Mouse (Mus musculus): ENCODE data around the gene Myh7. TPM values are rescaled to one million over a fixed set of nuclear protein-coding genes. Genes with fewer than 3 reads are reported as not detected.
"Not testable (repeated sequence)": the region's sequence is repeated elsewhere in the genome, so short reads cannot be mapped to it uniquely, and the experiment has no call there.

Gene Myh7
- polyA plus RNA-seq, 1 experiment from 2014 or later = 4.9 TPM

DNA sequence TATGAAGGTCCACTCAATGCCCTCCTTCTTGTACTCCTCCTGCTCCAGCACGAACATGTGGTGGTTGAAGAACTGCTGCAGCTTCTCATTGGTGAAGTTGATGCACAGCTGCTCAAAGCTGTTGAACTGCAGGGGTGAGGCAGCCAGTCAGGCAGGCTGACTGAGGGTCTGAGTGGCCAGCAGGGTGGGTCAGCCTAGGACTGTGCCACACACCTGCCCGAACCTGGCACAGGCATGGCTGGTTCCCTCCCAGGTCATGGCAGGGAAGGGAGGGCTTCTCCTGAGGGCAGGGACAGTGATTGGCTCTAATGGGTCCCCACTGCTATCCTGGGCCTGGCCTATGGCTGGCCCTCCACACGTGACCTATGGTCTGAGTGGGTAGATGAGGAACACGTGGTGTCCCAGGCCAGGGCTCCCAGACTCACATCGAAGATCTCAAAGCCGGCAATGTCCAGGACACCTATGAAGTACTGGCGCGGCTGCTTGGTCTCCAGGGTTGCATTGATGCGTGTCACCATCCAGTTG, 6.0 kb downstream of the Myh7 start:
- ATAC-seq (ENCODE audit: low FRiP score); H3K4me1 ChIP-seq; H3K4me3 ChIP-seq; H3K9me3 ChIP-seq (replicated peaks); H3K36me3 ChIP-seq; H3K9ac ChIP-seq; H3K4me2 ChIP-seq (replicated peaks); H3K27ac ChIP-seq; H3K27me3 ChIP-seq: not testable (repeated sequence)
- WGBS = 93% methylated on average over 9 of the region's 9 CpGs

DNA sequence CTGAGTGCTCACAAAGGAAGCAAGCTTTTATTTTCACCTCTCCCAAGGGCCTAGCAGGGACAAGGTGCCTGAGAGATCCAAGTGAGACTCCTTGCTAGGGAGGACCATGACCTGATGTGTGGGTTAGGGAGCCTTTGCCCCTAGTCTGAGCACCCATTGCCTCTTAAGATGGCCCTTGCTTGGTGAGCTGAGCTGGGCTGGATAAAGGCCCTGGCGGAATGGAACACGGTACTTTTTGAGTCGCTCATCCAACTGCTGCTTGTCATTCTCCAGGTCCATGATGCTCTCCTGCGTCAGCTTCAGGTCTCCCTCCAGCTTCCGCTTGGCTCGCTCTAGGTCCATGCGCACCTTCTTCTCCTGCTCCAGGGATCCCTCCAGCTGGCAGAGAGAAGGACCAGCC, 12.5 kb downstream of the Myh7 start:
- Histone ChIP-seq H3K27ac (no peak overlapping the region), H3K4me3 (no peak overlapping the region), H3K36me3 (no peaks in the 10 kb centered on the region), H3K27me3 (no peaks in the 10 kb centered on the region), H3K9me3 (replicated peaks) (no peaks in the 10 kb centered on the region), H3K9ac (no peak overlapping the region), H3K4me1 (no peaks in the 10 kb centered on the region), H3K4me2 (replicated peaks) (no peak overlapping the region)
- 92% methylated on average over 7 of the region's 7 CpGs for WGBS
- ATAC-seq (ENCODE audit: low FRiP score) = no peak

DNA sequence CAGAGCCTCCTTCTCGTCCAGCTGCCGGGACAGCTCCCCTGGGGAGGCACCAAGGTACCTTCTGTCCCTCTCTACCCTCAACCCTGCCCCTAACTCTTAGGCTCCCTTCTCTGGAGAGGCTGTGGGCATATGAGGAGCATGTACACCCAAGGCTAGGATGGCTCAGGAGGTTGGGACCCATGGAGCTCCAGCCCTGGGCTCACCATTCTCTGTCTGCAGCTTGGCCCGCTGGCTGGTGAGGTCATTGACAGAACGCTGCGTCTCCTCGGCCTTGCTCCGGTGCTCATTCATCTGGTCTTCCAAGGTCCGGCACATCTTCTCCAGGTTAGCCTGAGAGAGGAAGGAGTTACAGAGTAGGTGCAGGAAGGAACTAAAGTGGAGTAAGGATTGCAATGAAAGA, 15.8 kb downstream of the Myh7 start:
- WGBS = 87% methylated on average over 8 of the region's 8 CpGs
- Histone ChIP-seq H3K4me1 (peaks cover 11% of the 10 kb centered on the region), H3K36me3 (no peaks in the 10 kb centered on the region), H3K27ac (no peak overlapping the region), H3K9ac (no peak overlapping the region), H3K27me3 (no peaks in the 10 kb centered on the region), H3K4me3 (no peak overlapping the region), H3K9me3 (replicated peaks) (no peaks in the 10 kb centered on the region), H3K4me2 (replicated peaks) (no peak overlapping the region)
- no peak for ATAC-seq (ENCODE audit: low FRiP score)

DNA sequence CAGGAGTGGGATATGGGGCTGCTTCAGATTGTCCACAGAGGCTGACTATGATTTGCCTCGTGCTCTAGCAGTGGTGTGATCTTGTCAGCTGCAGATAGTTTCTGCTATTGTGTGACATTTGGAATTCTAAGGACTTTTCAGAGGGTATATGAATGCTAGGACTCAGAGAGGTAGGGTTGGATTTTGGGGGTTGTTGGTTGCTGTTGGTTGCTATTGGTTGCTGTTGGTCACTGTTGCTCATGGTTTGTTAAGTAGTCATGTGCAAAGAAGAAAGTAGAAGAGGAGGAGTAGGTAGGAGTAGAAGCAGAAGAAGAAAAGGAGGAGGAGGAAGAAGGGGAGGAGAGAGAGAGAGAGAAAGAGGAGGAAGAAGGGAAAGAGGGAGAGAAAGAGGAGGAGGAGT, 17.8 kb downstream of the Myh7 start, which contains the start of gene Gm17428:
TSS of gene Gm17428 (plus strand) at position 301 of the 400 bp plus-strand sequence.
- H3K4me1 ChIP-seq = peaks cover 13% of the 10 kb centered on the region
- H3K9ac ChIP-seq = no peak within 1 kb of the TSS
- no peak within 1 kb of the TSS for H3K27ac ChIP-seq
- WGBS = 67% methylated on average over 1 of the region's 1 CpGs
- no peak within 1 kb of the TSS for H3K4me3 ChIP-seq
- ATAC-seq (ENCODE audit: low FRiP score) = no peak
- H3K36me3 ChIP-seq = no peaks in the 10 kb centered on the region
- H3K9me3 ChIP-seq (replicated peaks) = no peaks in the 10 kb centered on the region
- no peak within 1 kb of the TSS for H3K4me2 ChIP-seq (replicated peaks)
- no peaks in the 10 kb centered on the region for H3K27me3 ChIP-seq

DNA sequence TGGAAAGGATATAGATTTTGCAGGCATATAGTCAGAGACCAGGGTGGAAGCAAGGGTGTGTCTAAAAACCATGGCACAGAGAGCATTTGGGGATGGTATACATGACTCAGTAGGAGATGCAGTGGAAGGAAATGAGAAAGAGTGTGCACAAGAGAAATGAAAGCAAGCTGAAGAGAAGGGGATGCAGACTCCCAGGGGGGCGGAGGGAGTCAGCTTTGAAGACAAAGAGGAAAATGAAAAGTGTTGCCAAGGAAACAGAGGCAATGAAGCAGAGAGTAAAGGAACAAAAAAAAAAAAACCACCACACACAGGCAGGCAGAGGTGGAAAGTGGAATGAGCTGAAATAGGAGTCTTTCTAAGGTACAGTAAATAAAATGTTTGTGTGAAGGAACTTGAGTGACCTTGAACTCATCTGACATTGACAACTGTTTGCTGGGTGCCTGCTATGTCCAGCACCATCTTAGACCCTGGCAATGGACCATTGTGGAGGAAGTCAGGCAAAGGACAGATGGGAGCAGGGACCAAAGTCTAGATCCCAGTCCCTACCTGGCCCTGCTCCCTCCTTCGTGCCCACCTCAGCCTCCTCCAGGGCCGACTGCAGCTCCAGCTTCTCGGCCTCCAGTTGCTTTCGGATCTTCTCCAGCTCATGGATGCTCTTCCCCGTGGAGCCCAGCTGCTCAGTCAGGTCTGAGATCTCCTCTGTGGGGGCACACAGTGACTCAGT, 20.2 kb downstream of the Myh7 start:
- WGBS = 76% methylated on average over 6 of the region's 6 CpGs
- Histone ChIP-seq H3K27ac (peak overlapping the region; percentile 66), H3K36me3 (no peaks in the 10 kb centered on the region), H3K4me3 (no peak overlapping the region), H3K9ac (no peak overlapping the region), H3K9me3 (replicated peaks) (no peaks in the 10 kb centered on the region), H3K4me2 (replicated peaks) (no peak overlapping the region), H3K27me3 (no peaks in the 10 kb centered on the region), H3K4me1 (peaks cover 13% of the 10 kb centered on the region)
- ATAC-seq (ENCODE audit: low FRiP score) = peak; percentile 49; the same call in 1 of the 2 replicates

DNA sequence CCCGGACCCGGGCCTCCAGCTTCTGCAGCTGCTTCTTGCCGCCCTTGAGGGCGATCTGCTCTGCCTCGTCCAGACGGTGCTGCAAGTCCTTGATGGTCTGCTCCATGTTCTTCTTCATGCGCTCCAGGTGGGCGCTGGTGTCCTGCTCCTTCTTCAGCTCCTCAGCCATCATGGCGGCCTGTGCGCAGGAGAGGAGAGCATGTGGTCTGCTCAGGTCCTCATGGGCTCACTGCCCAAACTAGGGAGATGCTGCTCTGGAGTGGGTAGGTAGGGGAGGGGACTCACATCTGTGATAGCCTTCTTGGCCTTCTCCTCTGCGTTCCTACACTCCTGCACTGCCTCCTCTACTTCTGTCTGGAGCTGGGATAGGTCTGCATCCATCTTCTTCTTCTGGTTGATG, 21.6 kb downstream of the Myh7 start:
- not testable (repeated sequence) for H3K9me3 ChIP-seq (replicated peaks); H3K27ac ChIP-seq; H3K4me3 ChIP-seq; ATAC-seq (ENCODE audit: low FRiP score); H3K9ac ChIP-seq; H3K27me3 ChIP-seq; H3K36me3 ChIP-seq; H3K4me2 ChIP-seq (replicated peaks)
- H3K4me1 ChIP-seq = peaks cover 13% of the 10 kb centered on the region
- 92% methylated on average over 10 of the region's 11 CpGs for WGBS

DNA sequence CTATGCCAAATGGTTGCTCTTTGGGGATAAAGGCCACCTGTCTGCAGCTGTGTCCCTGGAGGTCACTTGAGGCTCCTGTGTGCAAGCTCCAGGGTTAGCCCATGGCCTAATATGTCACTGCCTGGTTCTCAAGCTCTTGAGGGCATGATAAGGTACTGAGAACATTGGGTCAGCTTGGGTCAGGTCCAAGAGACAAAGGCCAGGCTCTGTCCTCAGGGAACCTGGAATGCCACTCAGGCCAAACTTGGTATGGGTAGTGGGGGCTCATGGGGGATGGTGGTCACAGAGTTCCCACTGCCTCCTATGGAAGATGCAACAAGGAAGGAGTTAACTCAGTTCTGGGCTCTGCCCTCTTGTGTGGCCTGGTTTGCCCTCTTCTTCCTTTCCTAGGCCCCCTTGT, 26.1 kb downstream of the Myh7 start:
- H3K4me2 ChIP-seq (replicated peaks) = no peak overlapping the region

DNA sequence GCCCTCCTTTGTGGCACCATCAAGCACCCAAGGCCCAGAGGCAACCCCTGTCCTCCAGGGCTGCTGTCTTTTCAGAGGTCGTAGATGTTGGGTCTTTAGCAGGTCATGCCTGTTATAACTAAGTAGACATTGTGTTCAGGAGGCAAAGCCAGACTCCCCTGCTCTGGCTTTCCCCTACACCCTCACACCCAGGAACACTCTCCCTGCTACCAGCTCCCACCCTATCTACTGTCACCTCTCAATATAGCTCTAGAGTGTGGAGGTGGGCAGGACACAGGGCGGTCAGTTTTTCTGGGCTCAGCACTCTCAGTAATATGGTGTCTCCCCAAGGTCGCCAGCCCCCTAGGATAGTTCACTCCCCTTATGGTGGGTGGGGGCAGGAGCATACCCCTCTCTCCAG, 26.6 kb downstream of the Myh7 start:
- no peak overlapping the region for H3K4me2 ChIP-seq (replicated peaks)
- 78% methylated on average over 3 of the region's 3 CpGs for WGBS

More for the DNA sequence above, 26.1 kb downstream of the Myh7 start:
- H3K9me3 ChIP-seq (replicated peaks) = no peaks in the 10 kb centered on the region
- H3K4me1 ChIP-seq = no peaks in the 10 kb centered on the region
- no peaks in the 10 kb centered on the region for H3K27me3 ChIP-seq
- no peak overlapping the region for H3K4me3 ChIP-seq
- H3K36me3 ChIP-seq = no peaks in the 10 kb centered on the region
- ATAC-seq (ENCODE audit: low FRiP score) = no peak
- H3K27ac ChIP-seq = no peak overlapping the region
- H3K9ac ChIP-seq = no peak overlapping the region

DNA sequence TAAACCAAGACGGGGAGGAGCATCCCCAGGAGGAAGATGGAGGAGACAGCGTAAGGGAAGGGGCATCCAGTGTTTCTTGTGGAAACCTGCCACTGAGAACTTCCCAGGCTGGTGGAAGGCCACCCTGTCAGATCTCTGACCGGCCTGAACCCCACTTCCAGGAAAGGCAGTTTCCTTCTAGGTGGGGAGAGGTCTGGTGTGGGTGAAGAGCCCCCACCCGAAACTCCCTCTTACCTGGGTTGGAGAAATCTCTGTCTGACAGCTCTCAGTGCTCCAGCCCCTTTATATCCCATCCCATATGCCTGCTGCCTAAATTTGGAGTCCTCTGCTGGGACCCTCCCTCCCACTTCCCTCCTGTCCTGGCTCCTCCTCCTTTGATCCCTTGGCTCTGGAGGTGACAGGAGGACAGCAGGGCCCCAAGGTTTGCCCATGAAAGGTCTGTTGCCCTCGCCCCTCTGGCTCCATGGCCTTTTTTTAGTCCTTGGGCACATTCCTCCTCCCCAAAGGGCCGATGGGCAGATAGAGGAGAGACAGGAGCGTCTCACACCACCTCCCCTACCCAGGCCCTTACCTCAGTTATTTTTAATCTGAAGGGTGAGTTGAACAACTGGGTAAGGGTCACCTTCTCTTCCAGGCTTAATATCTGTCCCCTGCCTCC, 28.0 kb downstream of the Myh7 start, which contains the start of gene Myh6:
TSS of gene Myh6 (minus strand) at position 608 of the 658 bp plus-strand sequence.
- Histone ChIP-seq H3K36me3 (no peaks in the 10 kb centered on the region), H3K4me2 (replicated peaks) (no peak within 1 kb of the TSS), H3K4me1 (no peaks in the 10 kb centered on the region), H3K27ac (no peak within 1 kb of the TSS), H3K9ac (no peak within 1 kb of the TSS), H3K4me3 (no peak within 1 kb of the TSS), H3K27me3 (no peaks in the 10 kb centered on the region), H3K9me3 (replicated peaks) (no peaks in the 10 kb centered on the region)
- 82% methylated on average over 7 of the region's 7 CpGs for WGBS
- ATAC-seq (ENCODE audit: low FRiP score) = no peak

More for the DNA sequence above, 26.6 kb downstream of the Myh7 start:
- ATAC-seq (ENCODE audit: low FRiP score) = no peak
- Histone ChIP-seq H3K27me3 (no peaks in the 10 kb centered on the region), H3K9me3 (replicated peaks) (no peaks in the 10 kb centered on the region), H3K4me1 (no peaks in the 10 kb centered on the region), H3K9ac (no peak overlapping the region), H3K27ac (no peak overlapping the region), H3K4me3 (no peak overlapping the region), H3K36me3 (no peaks in the 10 kb centered on the region)

DNA sequence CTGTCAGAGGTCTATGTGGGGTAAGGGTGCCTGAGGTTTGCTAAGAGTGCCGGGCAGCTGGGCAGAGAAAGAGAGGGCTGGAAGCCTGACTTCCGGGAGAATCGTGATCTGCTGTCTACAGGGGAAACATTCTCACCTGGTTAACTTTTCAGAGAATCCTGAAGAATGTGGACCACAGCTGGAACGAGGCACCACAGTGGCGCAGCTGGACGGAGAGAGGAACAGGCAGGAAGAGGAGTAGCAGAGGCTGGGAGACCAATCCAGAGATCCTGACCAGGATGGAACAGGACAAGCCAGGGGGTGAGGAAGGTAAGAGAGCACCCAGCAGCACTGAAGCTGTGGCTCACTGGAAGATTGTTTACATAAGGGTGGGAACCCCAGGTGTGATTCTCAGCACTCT, 28.8 kb downstream of the Myh7 start:
- no peak for ATAC-seq (ENCODE audit: low FRiP score)
- WGBS = 69% methylated on average over 6 of the region's 6 CpGs

DNA sequence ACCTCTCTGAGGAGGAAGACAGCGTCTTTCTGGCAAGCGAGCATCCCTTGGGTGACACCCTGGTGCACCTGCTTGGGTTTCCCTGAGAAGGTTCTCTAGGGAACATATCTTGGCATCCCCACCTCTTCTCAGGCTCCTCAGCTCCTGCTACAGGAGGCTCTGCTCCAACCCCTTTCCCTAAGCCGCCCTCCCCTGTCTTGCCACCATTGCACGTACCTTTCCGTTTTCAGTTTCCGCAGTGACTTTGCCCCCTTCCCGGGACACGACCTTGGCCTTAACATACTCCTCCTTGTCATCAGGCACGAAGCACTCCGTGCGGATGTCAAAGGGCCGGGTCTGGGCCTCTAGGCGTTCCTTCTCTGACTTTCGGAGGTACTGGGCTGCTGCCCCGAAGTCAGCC, 29.4 kb downstream of the Myh7 start:
- Histone ChIP-seq H3K4me3 (no peak overlapping the region), H3K4me2 (replicated peaks) (no peak overlapping the region), H3K9ac (no peak overlapping the region), H3K9me3 (replicated peaks) (no peaks in the 10 kb centered on the region), H3K4me1 (no peaks in the 10 kb centered on the region), H3K27me3 (no peaks in the 10 kb centered on the region), H3K36me3 (no peaks in the 10 kb centered on the region), H3K27ac (no peak overlapping the region)
- WGBS = 81% methylated on average over 15 of the region's 15 CpGs
- ATAC-seq (ENCODE audit: low FRiP score) = no peak

More for the DNA sequence above, 28.8 kb downstream of the Myh7 start:
- no peaks in the 10 kb centered on the region for H3K9me3 ChIP-seq (replicated peaks)
- H3K4me2 ChIP-seq (replicated peaks) = no peak overlapping the region
- no peaks in the 10 kb centered on the region for H3K27me3 ChIP-seq
- H3K4me3 ChIP-seq = no peak overlapping the region
- no peak overlapping the region for H3K27ac ChIP-seq
- no peaks in the 10 kb centered on the region for H3K4me1 ChIP-seq
- H3K9ac ChIP-seq = no peak overlapping the region
- H3K36me3 ChIP-seq = no peaks in the 10 kb centered on the region

DNA sequence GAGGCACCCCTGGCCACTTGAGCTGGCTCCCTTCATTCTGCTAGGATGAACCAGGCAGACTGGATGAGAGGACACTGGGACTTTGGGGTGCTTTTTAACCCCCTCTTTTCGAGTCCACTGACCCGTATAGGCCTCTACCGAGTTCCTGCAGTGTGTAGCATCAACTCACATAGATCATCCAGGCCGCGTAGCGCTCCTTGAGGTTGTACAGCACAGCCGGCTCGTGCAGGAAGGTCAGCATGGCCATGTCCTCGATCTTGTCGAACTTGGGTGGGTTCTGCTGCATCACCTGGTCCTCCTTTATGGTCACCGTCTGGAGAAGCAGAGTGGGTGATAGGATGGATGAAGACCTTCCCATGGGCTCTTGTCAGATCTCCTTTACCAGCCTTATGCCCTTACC, 30.7 kb downstream of the Myh7 start:
- no peak overlapping the region for H3K4me2 ChIP-seq (replicated peaks)
- no peaks in the 10 kb centered on the region for H3K9me3 ChIP-seq (replicated peaks)
- H3K9ac ChIP-seq = no peak overlapping the region
- H3K4me1 ChIP-seq = no peaks in the 10 kb centered on the region
- 87% methylated on average over 11 of the region's 11 CpGs for WGBS
- no peak overlapping the region for H3K4me3 ChIP-seq
- no peaks in the 10 kb centered on the region for H3K36me3 ChIP-seq
- H3K27ac ChIP-seq = no peak overlapping the region
- H3K27me3 ChIP-seq = no peaks in the 10 kb centered on the region
- ATAC-seq (ENCODE audit: low FRiP score) = no peak

DNA sequence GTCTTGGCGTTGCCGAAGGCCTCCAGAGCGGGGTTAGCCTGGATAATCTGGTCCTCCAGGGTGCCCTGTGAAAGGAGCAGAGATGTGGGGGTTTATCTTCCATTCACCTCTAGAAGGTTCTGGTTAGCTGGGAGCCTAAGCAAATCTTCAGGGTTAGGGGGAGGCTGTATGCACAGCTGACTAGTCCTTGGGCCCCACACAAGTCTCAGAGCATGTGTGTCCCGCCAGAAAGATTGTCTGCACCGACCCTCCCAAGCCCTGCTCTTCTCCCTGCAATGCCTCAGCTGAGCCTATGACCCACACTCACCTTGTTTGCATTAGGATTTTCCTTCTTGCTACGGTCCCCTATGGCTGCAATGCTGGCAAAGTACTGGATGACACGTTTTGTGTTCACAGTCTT, 31.7 kb downstream of the Myh7 start:
- H3K9me3 ChIP-seq (replicated peaks) = no peaks in the 10 kb centered on the region
- no peaks in the 10 kb centered on the region for H3K36me3 ChIP-seq
- no peak overlapping the region for H3K4me2 ChIP-seq (replicated peaks)
- no peak overlapping the region for H3K9ac ChIP-seq
- H3K4me3 ChIP-seq = no peak overlapping the region
- H3K4me1 ChIP-seq = no peaks in the 10 kb centered on the region
- H3K27me3 ChIP-seq = no peaks in the 10 kb centered on the region
- ATAC-seq (ENCODE audit: low FRiP score) = no peak
- H3K27ac ChIP-seq = no peak overlapping the region
- 89% methylated on average over 7 of the region's 7 CpGs for WGBS
